18 mouse cellular contexts compared by ENCODE assay signal in the genomic region with DNA sequence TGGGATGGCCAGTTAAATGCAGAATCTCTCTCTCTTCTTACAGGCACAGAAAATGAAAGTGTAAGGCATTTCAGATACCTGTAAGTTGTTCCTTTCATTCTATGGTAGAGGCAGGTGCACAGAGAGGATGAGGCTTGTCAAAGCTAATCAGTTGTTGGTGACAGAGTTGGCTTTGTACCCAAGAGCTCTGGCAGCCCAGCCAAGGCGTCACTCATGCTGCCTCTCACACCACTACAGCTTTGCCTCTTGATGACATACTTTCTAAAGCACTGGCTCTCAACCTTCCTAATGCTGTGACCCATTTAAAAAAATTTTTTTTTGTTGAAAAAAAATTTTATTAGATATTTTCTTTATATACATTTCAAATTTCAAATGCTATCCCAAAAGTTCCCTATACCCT.
"Had no signal": no experiment of that assay in that cellular context is flagged by ENCODE, and none has a peak within 500 bp of the region (broad histone marks: within the 10 kb centered on the region; RNA-seq: fewer than 3 reads in every experiment).

No protein-coding gene starts in this region.

- H3K4me2 ChIP-seq: lung, embryonic 14.5 days; midbrain, embryonic 12.5 days; neural tube, embryonic 13.5 days; neural tube, embryonic 15.5 days had no signal

- H3K9ac ChIP-seq: lung, embryonic 14.5 days; midbrain, embryonic 12.5 days; neural tube, embryonic 13.5 days; neural tube, embryonic 15.5 days had no signal

- DNase-seq: lung, adult 18-20 months; lung, embryonic 14.5 days; lung, postnatal 10 days; lung, postnatal 4 days; retina, postnatal 1 day; right cerebral cortex, adult 18-20 months; right cerebral cortex, postnatal 25 days; right cerebral cortex, postnatal 4 days; spleen, adult 18-20 months; thymus, adult 18-20 months; thymus, postnatal 14 days; thymus, postnatal 36 days had no signal

- ATAC-seq: midbrain, embryonic 16.5 days had no signal

- H3K27ac ChIP-seq: midbrain, embryonic 10.5 days; midbrain, embryonic 12.5 days; neural tube, embryonic 13.5 days; neural tube, embryonic 15.5 days had no signal

- H3K36me3 ChIP-seq: midbrain, embryonic 10.5 days; midbrain, embryonic 12.5 days; neural tube, embryonic 13.5 days; neural tube, embryonic 15.5 days had no signal

- H3K9me3 ChIP-seq: midbrain, embryonic 12.5 days; neural tube, embryonic 13.5 days; neural tube, embryonic 15.5 days had no signal

- H3K27me3 ChIP-seq: midbrain, embryonic 12.5 days; neural tube, embryonic 13.5 days; neural tube, embryonic 15.5 days had no signal

- H3K4me3 ChIP-seq: midbrain, embryonic 10.5 days; midbrain, embryonic 12.5 days; myocyte; neural tube, embryonic 13.5 days; neural tube, embryonic 15.5 days had no signal
